Mouse (Mus musculus) kidney, adult 2 months (tissue): ENCODE results near the gene Cdc42se2. TPM values are rescaled to one million over a fixed set of nuclear protein-coding genes. Genes with fewer than 3 reads are reported as not detected.

Source experiments
- DNase-seq: peaks from one replicate; pipeline ENCODE4 v3.0.0; 2021
- H3K27ac ChIP-seq: fragments of 200-500 bp; 2 replicates; pipeline ENCODE4 v1.5.1; 2012; ENCODE audit warnings: low read depth, low read length, control low read depth, inconsistent platforms; ENCODE audit not compliant: insufficient read depth
- H3K27me3 ChIP-seq: fragments of 200-500 bp; replicated peaks from 2 replicates; pipeline ENCODE4 v1.6.1; 2012; ENCODE audit warnings: mild to moderate bottlenecking, moderate library complexity, low read length, inconsistent platforms; ENCODE audit not compliant: control insufficient read depth, insufficient read depth
- H3K36me3 ChIP-seq: fragments of 200-500 bp; 2 replicates; pipeline ENCODE4 v1.6.1; 2012; ENCODE audit warnings: mild to moderate bottlenecking, moderate library complexity, low read length, inconsistent platforms; ENCODE audit not compliant: control insufficient read depth, insufficient read depth
- H3K4me1 ChIP-seq: fragments of 200-500 bp; 2 replicates; pipeline ENCODE4 v1.6.1; 2011; ENCODE audit warnings: low read length; ENCODE audit not compliant: control insufficient read depth, insufficient read depth
- H3K4me3 ChIP-seq: fragments of 200-500 bp; 2 replicates; pipeline ENCODE4 v1.5.1; 2011; ENCODE audit warnings: mild to moderate bottlenecking, low read depth, low read length, control low read depth; ENCODE audit not compliant: insufficient read depth
- CTCF ChIP-seq: fragments of 200-500 bp; conservative IDR thresholded peaks from 2 replicates; pipeline ENCODE4 v1.5.1; 2011; ENCODE audit warnings: low read depth, mild to moderate bottlenecking, control low read depth, low read length, moderate library complexity, mixed read lengths; ENCODE audit not compliant: insufficient read depth, insufficient read length
- POLR2A ChIP-seq: fragments of 200-500 bp; IDR thresholded peaks from one replicate; pipeline ENCODE4 v1.6.1; 2011; ENCODE audit warnings: low read depth, low read length, control low read depth
- whole genome bisulfite sequencing: fragments of 180-500 bp; shearing (Covaris S2); methylation state at CpG from one replicate; pipeline ENCODE4 v1.1.7; 2018; 5-methylcytosine and 5-hydroxymethylcytosine counted together
- polyA plus RNA-seq: library from polyadenylated mRNA; depleted of rRNA; stranded (reverse); fragments of >200 nt; gene quantifications from 2 replicates; pipeline ENCODE4 v1.2.3, GENCODE M21; 2012

The Cdc42se2 gene
- polyA plus RNA-seq, 1 experiment = 30.6 TPM

GRCm38 (mm10) chr11:54819489-54819888 is 32.0 kb upstream of the Cdc42se2 start:
- TF ChIP-seq POLR2A (no peak), CTCF (no peak)
- Histone ChIP-seq H3K4me1 (no peaks in the 10 kb centered on the region), H3K27me3 (no peaks in the 10 kb centered on the region), H3K4me3 (no peak overlapping the region), H3K27ac (no peak overlapping the region), H3K36me3 (no peaks in the 10 kb centered on the region)
- 69% methylated on average over 7 of the region's 7 CpGs for WGBS
- DNase-seq = no peak

- DNase-seq = no peak
- no peaks in the 10 kb centered on the region for H3K36me3 ChIP-seq
- no peak overlapping the region for H3K4me3 ChIP-seq
- H3K27ac ChIP-seq = no peak overlapping the region
- WGBS = 60% methylated on average over 4 of the region's 4 CpGs
- no peaks in the 10 kb centered on the region for H3K4me1 ChIP-seq
- TF ChIP-seq CTCF (no peak), POLR2A (no peak)
- H3K27me3 ChIP-seq = no peaks in the 10 kb centered on the region
Measured at GRCm38 (mm10) chr11:54817449-54817848, 30.0 kb upstream of the Cdc42se2 start.

- Histone ChIP-seq H3K4me3 (no peak overlapping the region), H3K27me3 (no peaks in the 10 kb centered on the region), H3K27ac (no peak overlapping the region), H3K4me1 (no peaks in the 10 kb centered on the region), H3K36me3 (no peaks in the 10 kb centered on the region)
- TF ChIP-seq CTCF (no peak), POLR2A (no peak)
- DNase-seq = no peak
Measured at GRCm38 (mm10) chr11:54815659-54816058, 28.2 kb upstream of the Cdc42se2 start.

GRCm38 (mm10) chr11:54812812-54813516 is 25.5 kb upstream of the Cdc42se2 start:
- Histone ChIP-seq H3K27ac (no peak overlapping the region), H3K27me3 (no peaks in the 10 kb centered on the region), H3K4me1 (no peaks in the 10 kb centered on the region), H3K36me3 (no peaks in the 10 kb centered on the region), H3K4me3 (no peak overlapping the region)
- WGBS = 71% methylated on average over 8 of the region's 8 CpGs
- TF ChIP-seq POLR2A (no peak), CTCF (no peak)
- no peak for DNase-seq

GRCm38 (mm10) chr11:54812314-54812713 is 24.8 kb upstream of the Cdc42se2 start:
- TF ChIP-seq POLR2A = no peak
- no peak for TF ChIP-seq CTCF
- no peak overlapping the region for H3K27ac ChIP-seq
- WGBS = 88% methylated on average over 4 of the region's 4 CpGs
- H3K36me3 ChIP-seq = no peaks in the 10 kb centered on the region
- no peaks in the 10 kb centered on the region for H3K27me3 ChIP-seq
- H3K4me1 ChIP-seq = no peaks in the 10 kb centered on the region
- H3K4me3 ChIP-seq = no peak overlapping the region
- no peak for DNase-seq

GRCm38 (mm10) chr11:54811054-54811453 is 23.6 kb upstream of the Cdc42se2 start:
- Histone ChIP-seq H3K4me3 (no peak overlapping the region), H3K27ac (no peak overlapping the region), H3K27me3 (no peaks in the 10 kb centered on the region), H3K36me3 (no peaks in the 10 kb centered on the region), H3K4me1 (no peaks in the 10 kb centered on the region)
- TF ChIP-seq CTCF = no peak
- no peak for TF ChIP-seq POLR2A
- WGBS = 49% methylated on average over 3 of the region's 3 CpGs
- DNase-seq = peak; percentile 22

GRCm38 (mm10) chr11:54809582-54809981 is 22.1 kb upstream of the Cdc42se2 start:
- Histone ChIP-seq H3K27ac (no peak overlapping the region), H3K4me3 (no peak overlapping the region), H3K4me1 (no peaks in the 10 kb centered on the region), H3K36me3 (no peaks in the 10 kb centered on the region), H3K27me3 (no peaks in the 10 kb centered on the region)
- TF ChIP-seq POLR2A (no peak), CTCF (no peak)
- DNase-seq = no peak
- 89% methylated on average over 5 of the region's 5 CpGs for WGBS

GRCm38 (mm10) chr11:54808177-54808576 is 20.7 kb upstream of the Cdc42se2 start:
- H3K27ac ChIP-seq = peak overlapping the region; percentile 41; the same call in 1 of the 2 replicates
- WGBS = 93% methylated on average over 4 of the region's 4 CpGs

More at GRCm38 (mm10) chr11:54808177-54808576, 20.7 kb upstream of the Cdc42se2 start:
- no peak for DNase-seq
- no peaks in the 10 kb centered on the region for H3K36me3 ChIP-seq
- TF ChIP-seq CTCF (no peak), POLR2A (no peak)
- H3K4me3 ChIP-seq = no peak overlapping the region
- H3K27me3 ChIP-seq = no peaks in the 10 kb centered on the region
- H3K4me1 ChIP-seq = no peaks in the 10 kb centered on the region
